Mouse (Mus musculus) heart, adult 18-20 months (tissue): Measurements from ENCODE around the gene Ifit1. TPM values are rescaled to one million over a fixed set of nuclear protein-coding genes. Genes with fewer than 3 reads are reported as not detected.
A peak's percentile ranks its signal among the peaks of the same experiment; 100 is the strongest.

Experiments
- DNase-seq, 2 experiments: peaks; one replicate each; pipeline ENCODE4 v3.0.0; 2021 to 2022; ENCODE audit warnings: mixed read lengths in 1 of 2
- total RNA-seq, 2 experiments: library from RNA; stranded (reverse); gene quantifications; 2 replicates each; pipeline ENCODE4 v1.2.3; 2021

Ifit1 gene
- total RNA-seq, 2 experiments from 2014 or later, result 1.8 to 2.0 TPM

DNA sequence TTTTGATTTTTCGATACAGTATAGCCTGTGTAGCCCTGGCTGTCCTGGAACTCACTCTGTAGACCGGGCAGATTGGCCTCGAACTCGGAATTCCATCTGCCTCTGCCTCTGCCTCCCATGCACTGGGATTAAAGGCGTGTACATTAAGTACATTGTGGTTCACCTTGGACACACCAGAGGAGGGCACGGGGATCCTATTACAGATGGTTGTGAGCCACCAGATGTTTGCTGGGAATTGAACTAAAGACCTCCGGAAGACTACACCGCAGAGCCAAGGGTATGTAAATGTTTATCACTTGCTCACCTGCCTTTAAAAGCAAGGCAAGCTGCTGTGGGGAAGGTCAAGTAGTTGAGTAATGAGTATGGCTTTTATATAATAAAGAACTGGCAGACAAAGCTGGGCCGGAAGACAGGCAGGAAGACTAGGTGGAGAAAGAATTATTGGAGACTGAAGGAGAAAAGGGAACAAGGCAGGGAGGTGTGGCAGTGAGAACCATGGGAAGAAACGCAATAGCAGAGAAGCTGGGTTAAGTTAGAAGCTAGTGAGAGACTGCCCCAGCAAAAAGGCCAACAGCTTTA is 14.6 kb downstream of the Ifit1 start:
- DNase-seq, result no peak

DNA sequence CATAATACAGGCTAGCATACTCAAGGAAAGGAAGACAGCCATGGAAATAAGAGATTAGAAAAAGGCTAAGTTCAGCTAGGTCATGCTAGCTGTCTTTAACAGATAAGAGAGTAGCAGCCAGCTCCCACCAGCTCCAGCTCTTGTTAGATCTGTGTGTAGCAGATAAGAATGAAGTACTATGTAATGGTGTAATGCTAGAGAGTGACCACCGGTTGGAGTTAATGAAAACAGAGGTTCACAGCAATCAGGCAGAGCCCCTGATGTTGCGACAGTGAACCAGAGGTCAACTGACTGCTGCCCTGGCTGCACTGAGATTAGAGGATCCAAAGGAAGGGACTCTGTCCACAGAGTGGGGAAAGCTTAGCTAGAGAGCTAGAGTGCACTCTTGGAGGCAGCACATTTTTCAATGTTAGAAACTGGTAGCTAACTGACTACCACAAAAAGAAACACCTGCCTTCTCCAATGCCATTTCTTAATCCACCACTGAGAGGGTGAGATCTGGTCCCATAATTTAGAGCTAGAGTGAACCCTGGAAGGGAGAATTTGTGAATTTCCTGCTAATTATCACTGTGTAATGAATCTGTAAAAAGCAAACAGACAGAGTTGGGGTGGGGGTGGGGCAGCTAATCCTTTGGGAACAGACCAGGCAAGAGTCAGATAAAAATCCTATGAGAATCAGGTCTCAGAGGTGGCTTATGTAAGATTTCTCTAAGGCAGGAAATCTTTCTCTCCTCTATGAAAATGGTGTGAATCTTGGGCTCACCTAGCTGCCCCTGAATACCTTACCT is 16.0 kb downstream of the Ifit1 start:
- no peak for DNase-seq

DNA sequence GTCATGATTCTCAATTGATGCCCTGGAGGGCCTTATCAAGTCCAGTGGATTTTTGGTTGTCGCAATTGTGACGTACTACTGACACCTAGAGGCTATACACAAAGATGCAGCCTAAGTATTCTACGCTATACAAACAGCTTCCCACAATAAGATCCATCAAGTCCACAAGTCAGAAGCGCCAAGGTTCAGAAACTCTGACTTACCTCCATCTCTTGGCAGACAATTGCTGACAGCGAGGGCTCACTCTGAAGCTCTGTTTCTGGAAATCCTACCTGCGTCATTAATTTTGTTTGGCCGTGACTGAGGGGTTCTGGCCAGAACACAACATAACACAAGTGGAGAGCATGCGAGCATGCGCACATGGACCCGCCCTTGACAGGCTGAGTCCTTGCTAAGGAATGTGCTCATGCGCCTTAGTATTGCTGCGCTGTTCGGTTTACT is 21.4 kb downstream of the Ifit1 start:
- DNase-seq, result peak; percentile 76 to 79

DNA sequence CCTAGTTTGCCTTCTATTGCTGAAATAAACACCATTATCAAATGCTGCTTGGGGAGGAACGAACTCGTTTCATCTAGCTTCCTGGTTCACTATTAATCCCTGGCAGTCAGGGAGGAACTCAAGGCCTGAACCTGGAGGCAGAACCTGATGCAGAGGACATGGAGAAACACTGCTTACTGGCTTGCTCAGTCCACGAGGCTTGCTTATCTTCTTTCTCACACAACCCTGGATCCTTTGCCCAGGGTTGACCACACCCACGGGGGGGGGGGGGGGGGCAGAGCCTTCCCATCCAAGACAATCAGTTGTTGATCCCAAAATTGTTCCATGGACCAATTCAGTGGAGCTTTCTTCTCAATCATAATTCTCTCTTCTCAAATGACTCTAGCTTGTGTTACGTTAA is 22.1 kb downstream of the Ifit1 start:
- no peak for DNase-seq

DNA sequence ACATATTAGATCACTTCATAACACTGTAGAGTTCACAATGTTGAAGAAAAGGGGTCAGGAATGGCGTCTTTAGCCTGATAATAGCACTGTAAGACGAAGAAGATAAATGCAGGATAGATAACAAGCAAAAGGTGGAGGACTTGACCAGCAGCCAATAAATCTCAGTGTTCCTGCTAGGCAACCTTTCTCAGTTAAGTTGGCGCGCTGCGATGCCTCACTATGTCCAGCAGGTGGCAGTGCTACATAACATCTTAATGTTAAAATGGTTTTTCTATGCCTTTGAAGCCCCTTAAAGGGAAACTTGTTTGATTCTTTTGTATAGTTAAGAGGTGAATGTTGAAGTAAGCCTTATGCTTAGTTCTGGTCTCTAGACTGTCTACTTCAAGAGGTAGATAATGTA is 25.5 kb downstream of the Ifit1 start:
- DNase-seq, result peak; percentile 58 to 87

DNA sequence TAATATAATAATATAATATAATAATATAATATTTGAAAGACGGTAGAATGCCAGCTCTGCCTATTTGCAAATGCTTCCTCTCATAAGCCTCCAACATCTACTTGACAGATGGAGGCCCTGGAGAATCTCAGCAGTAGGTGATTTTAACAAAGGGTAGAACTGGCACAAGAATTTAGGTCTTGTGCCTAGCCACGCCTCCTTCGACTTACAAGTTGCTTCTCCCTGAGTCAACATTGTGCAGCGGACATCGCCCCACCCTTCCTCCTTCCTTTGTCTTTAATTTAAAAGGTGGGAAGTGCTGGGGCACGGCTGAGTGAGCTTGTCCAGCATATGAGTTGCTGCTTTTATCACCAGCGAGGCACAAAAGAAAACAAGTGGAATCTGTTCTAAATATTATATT is 32.8 kb downstream of the Ifit1 start:
- peak; percentile 41 to 75 for DNase-seq

DNA sequence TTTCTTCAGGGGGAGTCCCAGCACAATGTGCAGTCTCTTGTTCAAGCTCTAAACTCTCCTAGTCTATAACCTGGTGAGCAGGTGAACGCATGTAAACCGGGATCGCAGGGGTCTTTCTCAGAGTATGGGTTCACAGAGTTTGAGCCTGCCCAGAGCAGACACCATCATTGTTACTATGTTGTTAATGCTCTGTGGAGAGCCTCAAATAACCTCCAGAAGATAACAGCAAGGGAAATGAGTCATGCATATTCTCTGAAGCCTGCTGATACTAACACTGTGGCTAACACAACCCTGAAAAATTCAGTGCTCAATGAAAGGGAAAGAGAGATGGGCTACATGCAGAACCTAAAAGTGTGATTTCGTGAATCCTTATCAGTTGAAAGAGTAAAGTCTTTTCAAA is 37.8 kb downstream of the Ifit1 start:
- no peak for DNase-seq

DNA sequence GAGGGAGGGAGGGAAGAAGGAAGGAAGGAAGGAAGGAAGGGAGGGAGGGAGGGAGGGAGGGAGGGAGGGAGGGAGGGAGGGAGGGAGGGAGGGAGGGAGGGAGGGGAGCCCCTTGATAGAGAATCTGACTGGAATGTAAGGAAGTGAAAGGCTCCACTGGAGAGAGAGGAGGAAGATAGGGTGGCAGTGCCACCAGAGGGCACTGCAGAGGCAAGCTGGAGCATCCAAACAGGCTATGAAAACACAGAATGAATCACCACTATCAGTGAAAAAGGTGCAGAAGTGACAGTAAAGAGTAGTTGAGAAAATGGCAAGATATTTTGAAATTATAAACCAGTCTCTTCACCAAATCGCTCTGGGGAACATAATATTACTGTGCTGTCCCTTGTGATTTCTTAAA is 44.2 kb downstream of the Ifit1 start:
- peak; percentile 18 to 34 for DNase-seq

DNA sequence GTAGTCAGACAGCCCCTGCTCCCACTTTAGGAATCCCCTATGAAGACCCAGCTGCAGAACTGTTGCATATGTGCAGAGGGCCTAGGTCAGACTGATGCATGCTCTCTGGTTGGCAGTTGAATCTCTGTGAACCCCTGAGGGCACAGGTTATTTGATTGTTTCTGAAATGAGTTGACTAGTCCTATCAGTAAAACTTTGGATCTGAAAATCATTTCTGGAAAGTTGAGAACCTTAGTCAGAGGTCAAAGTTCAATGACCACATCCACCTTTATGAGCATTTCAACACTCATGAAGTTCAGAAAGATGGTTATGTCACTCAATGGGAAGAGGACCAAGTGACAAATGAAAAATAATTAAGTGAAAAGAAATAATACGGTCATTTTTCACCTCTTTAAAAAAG is 44.9 kb downstream of the Ifit1 start:
- DNase-seq, result no peak

DNA sequence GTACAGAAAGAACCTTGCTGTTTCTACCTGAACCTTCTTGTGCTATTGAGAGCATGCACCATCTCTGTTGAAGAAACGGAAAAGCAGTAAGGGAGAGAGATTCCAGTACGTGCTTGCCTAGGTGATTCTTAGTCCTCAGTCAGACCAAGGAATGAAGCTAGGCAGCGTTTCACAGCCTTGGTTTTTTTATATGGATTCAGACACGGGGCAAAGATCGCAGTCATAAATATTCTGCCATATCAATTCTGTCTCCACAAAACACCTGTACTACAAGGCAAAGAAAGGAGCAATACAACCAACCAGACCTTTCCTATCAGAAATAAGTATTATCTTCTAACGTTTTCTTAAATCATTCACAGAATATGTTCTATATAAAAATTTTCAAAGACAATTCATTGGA is 50.7 kb downstream of the Ifit1 start:
- DNase-seq, result no peak

DNA sequence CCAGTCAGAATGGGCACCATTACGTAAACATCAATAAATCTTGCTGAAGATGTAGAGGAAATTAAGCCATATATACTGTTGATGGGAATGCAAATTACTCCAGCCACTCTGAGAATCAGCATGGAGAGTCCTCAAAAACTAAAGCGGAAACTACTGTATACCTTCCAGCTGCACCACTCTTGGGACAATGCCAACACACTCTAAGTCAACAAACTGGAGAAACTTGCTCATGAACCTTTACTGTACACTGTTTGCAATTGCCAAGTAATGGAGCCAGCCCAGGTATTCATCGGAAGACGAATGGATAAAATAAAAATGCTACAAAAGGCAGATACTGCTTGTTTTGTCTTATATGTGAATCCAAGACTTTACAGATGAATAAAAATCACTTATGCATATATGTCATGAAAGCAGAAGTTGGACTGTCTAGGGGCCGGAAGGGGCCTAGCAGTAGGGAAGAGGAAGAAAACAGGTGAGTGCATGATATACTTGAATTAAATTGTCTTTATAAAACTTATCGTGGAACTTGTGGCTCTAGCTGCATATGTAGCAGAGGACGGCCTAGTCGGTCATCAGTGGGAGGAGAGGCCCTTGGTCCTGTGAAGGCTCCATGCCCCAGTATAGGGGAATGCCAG is 55.8 kb downstream of the Ifit1 start:
- DNase-seq, result no peak

DNA sequence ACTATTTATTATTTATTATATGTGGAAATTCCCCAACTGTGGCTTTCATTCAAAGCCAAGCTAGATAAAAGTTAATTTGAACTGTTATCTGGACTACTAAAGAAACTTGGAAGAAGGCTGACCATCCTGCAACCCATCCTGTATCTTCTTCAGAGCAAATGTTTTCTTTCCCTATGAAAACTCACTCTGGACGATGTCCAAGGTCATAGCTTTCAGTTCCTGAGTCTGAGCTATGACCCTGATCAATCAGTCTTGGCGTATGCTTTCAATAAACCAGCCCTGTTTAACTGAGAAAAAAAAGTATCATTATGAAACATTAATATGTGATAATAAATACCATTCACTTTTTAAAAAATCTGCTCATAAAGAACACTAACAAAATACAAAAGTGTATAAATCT is 56.8 kb downstream of the Ifit1 start:
- DNase-seq, result no peak

DNA sequence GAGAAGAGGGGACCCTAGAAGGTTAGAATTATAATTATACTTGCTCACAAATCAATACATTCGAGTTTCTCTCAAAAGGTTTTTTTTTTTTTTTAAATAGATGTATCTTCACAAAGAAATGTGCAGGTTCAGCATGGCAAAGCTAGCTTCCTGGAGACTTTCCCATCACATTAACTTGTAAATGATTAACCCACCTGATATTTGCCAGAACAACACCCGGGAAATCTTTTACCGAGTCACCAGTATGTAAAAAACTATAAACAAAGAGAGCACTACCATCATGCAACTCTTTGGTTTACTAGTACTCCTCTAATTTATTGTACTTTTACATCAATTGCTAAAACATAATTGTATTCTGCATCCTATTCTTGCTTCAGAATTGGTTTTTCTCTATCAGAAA is 57.8 kb downstream of the Ifit1 start:
- no peak for DNase-seq

DNA sequence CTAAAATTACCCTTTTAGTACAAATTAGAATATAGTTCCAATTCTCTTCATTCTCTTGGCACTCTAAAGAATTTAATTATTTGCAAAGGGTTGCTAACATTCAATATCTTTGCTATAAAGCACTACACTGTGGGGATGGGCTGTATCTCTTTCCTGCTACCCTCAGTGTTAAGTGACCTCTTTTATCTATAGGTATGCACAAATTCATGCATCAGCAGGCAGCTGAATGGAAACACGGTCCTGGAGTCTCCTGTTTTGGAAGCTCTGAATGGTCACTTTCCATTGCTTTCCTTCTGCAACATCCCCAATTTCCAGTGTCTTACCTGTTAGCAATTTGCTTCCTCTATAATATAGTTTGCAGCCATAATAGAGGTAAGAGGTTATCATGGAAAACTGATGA is 58.2 kb downstream of the Ifit1 start:
- DNase-seq, result no peak

DNA sequence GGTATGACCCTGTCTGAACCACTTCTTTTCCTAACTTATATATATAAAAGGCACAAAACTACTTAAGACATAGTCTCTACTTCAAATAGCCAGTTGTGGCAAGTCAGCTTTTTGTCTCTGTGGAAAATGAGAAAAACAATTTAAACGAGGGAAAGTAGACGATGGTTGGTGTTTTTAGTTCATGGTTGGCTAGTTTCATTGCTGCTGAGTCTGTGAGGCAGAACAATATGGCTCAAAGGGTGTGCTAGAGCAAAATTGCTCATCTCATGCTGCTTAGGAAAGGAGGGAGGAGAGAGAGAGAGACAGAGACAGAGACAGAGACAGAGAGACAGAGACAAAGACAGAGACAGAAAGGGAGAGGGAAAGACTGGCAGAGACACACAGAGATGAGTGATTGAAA is 58.6 kb downstream of the Ifit1 start:
- DNase-seq, result no peak

Other genes with a start within 250 kb of the Ifit1 start
- under 1 TPM in 1 of 2 experiments, not detected in 1; 0.25 TPM for gene Ch25h, start 165.7 kb upstream of the Ifit1 start, total RNA-seq
- 10 to 100 TPM; 22.2 to 28.9 TPM for gene Lipa, start 113.4 kb upstream of the Ifit1 start, total RNA-seq
- 1 to 10 TPM; 3.1 to 3.7 TPM for gene Ifit2, start 90.2 kb upstream of the Ifit1 start, total RNA-seq
- 1 to 10 TPM; 2.8 to 3.4 TPM for gene Ifit3, start 57.3 kb upstream of the Ifit1 start, total RNA-seq
- 1 to 10 TPM; 1.3 to 2.5 TPM for gene Ifit1bl1, start 38.9 kb upstream of the Ifit1 start, total RNA-seq
- gene Ifit3b, start 32.9 kb upstream of the Ifit1 start, total RNA-seq, result 1 to 10 TPM in 1 of 2 experiments, under 1 TPM in 1; 0.90 to 1.5 TPM
- 1 to 10 TPM; 1.1 to 2.1 TPM for gene Ifit1bl2, start 128 bp upstream of the Ifit1 start, total RNA-seq
- 1 to 10 TPM; 1.0 to 1.7 TPM for gene Slc16a12, start 106.4 kb downstream of the Ifit1 start, total RNA-seq
- 10 to 100 TPM; 41.2 to 47.1 TPM for gene Pank1, start 238.6 kb downstream of the Ifit1 start, total RNA-seq